Mouse (Mus musculus): ENCODE results near the gene Btnl2. TPM values are rescaled to one million over a fixed set of nuclear protein-coding genes. Genes with fewer than 3 reads are reported as not detected.
"Not testable (repeated sequence)": the region's sequence is repeated elsewhere in the genome, so short reads cannot be mapped to it uniquely, and the experiment has no call there.

Gene Btnl2
- polyA plus RNA-seq (2015; fragmentation: Nextera tagmentation; extraction: Ambion mirVana), result not detected in 2 replicates

- Histone ChIP-seq H3K27me3 (0 out of 2 replicates have a peak, but pooled peaks cover 3% of the 10 kb centered on the region), H3K4me3 (no peak within 1 kb of the TSS), H3K36me3 (no peaks in the 10 kb centered on the region), H3K9me3 (no peaks in the 10 kb centered on the region), H3K9ac (no peak within 1 kb of the TSS), H3K4me2 (no peak within 1 kb of the TSS), H3K27ac (replicated peaks) (no peak within 1 kb of the TSS), H3K4me1 (replicated peaks) (no peaks in the 10 kb centered on the region)
- ATAC-seq (ENCODE audit: low read depth), result no peak
- WGBS, result 87% methylated on average over 5 of the region's 5 CpGs
These were observed at the start of gene Btnl2 for GRCm38 (mm10) chr17:34354539-34354938. Btnl2 (plus strand) TSS chr17:34354822.

- H3K4me1 ChIP-seq (replicated peaks), result peaks cover 4% of the 10 kb centered on the region; the same call in 1 of the 2 replicates
- H3K4me2 ChIP-seq, result no peak within 1 kb of the TSS
- no peaks in the 10 kb centered on the region for H3K9me3 ChIP-seq
- no peak within 1 kb of the TSS for H3K9ac ChIP-seq
- 0 out of 2 replicates have a peak, but pooled peaks cover 5% of the 10 kb centered on the region for H3K27me3 ChIP-seq
- H3K27ac ChIP-seq (replicated peaks), result no peak within 1 kb of the TSS
- H3K36me3 ChIP-seq, result no peaks in the 10 kb centered on the region
- H3K4me3 ChIP-seq, result no peak within 1 kb of the TSS
- ATAC-seq (ENCODE audit: low read depth), result peak; percentile 68; the same call in 1 of the 2 replicates
These were observed 49.1 kb upstream of the Btnl2 start, which contains the start of gene H2-Eb1 for GRCm38 (mm10) chr17:34305380-34306030. H2-Eb1 (plus strand) TSS chr17:34305867.

GRCm38 (mm10) chr17:34306407-34306806 is 48.2 kb upstream of the Btnl2 start:
- Histone ChIP-seq H3K4me1 (replicated peaks) (peaks cover 4% of the 10 kb centered on the region; the same call in 1 of the 2 replicates), H3K4me2 (no peak overlapping the region), H3K27ac (replicated peaks) (no peak overlapping the region), H3K36me3 (no peaks in the 10 kb centered on the region), H3K27me3 (0 out of 2 replicates have a peak, but pooled peaks cover 5% of the 10 kb centered on the region), H3K4me3 (no peak overlapping the region), H3K9ac (no peak overlapping the region), H3K9me3 (no peaks in the 10 kb centered on the region)
- 88% methylated on average over 2 of the region's 2 CpGs for WGBS
- ATAC-seq (ENCODE audit: low read depth), result no peak

- H3K36me3 ChIP-seq, result no peaks in the 10 kb centered on the region
- H3K4me1 ChIP-seq (replicated peaks), result peaks cover 4% of the 10 kb centered on the region; the same call in 1 of the 2 replicates
- no peaks in the 10 kb centered on the region for H3K9me3 ChIP-seq
- ATAC-seq (ENCODE audit: low read depth), result no peak
- no peak overlapping the region for H3K27ac ChIP-seq (replicated peaks)
- H3K4me2 ChIP-seq, result no peak overlapping the region
- H3K9ac ChIP-seq, result no peak overlapping the region
- no peak overlapping the region for H3K4me3 ChIP-seq
- H3K27me3 ChIP-seq, result 0 out of 2 replicates have a peak, but pooled peaks cover 5% of the 10 kb centered on the region
These were observed 47.4 kb upstream of the Btnl2 start for GRCm38 (mm10) chr17:34307216-34307615.

- Histone ChIP-seq H3K27ac (replicated peaks) (no peak overlapping the region), H3K9ac (no peak overlapping the region), H3K9me3 (no peaks in the 10 kb centered on the region), H3K4me2 (no peak overlapping the region), H3K4me3 (no peak overlapping the region), H3K4me1 (replicated peaks) (peaks cover 4% of the 10 kb centered on the region; the same call in 1 of the 2 replicates), H3K27me3 (0 out of 2 replicates have a peak, but pooled peaks cover 5% of the 10 kb centered on the region), H3K36me3 (no peaks in the 10 kb centered on the region)
- WGBS, result 79% methylated on average over 4 of the region's 4 CpGs
- ATAC-seq (ENCODE audit: low read depth), result no peak
These were observed 46.5 kb upstream of the Btnl2 start for GRCm38 (mm10) chr17:34308161-34308560.

- Histone ChIP-seq H3K36me3 (no peaks in the 10 kb centered on the region), H3K4me3 (peak overlapping the region; percentile 53), H3K9ac (peak overlapping the region; percentile 72), H3K27me3 (0 out of 2 replicates have a peak, but pooled peaks cover 5% of the 10 kb centered on the region), H3K9me3 (no peaks in the 10 kb centered on the region), H3K4me1 (replicated peaks) (peaks cover 4% of the 10 kb centered on the region; the same call in 1 of the 2 replicates), H3K4me2 (peak overlapping the region; percentile 78), H3K27ac (replicated peaks) (peak overlapping the region; percentile 49; the same call in 1 of the 2 replicates)
- no peak for ATAC-seq (ENCODE audit: low read depth)
- WGBS, result 36% methylated on average over 10 of the region's 10 CpGs
These were observed 45.4 kb upstream of the Btnl2 start for GRCm38 (mm10) chr17:34309225-34309624.

- 0 out of 2 replicates have a peak, but pooled peaks cover 5% of the 10 kb centered on the region for H3K27me3 ChIP-seq
- WGBS, result 26% methylated on average over 38 of the region's 38 CpGs
- H3K27ac ChIP-seq (replicated peaks), result peak overlapping the region; percentile 49
- peak overlapping the region; percentile 53 for H3K4me3 ChIP-seq
- peak; percentile 91 for ATAC-seq (ENCODE audit: low read depth)
- peak overlapping the region; percentile 72 for H3K9ac ChIP-seq
- H3K9me3 ChIP-seq, result no peaks in the 10 kb centered on the region
- no peaks in the 10 kb centered on the region for H3K36me3 ChIP-seq
- peak overlapping the region; percentile 78 for H3K4me2 ChIP-seq
- H3K4me1 ChIP-seq (replicated peaks), result peaks cover 4% of the 10 kb centered on the region; the same call in 1 of the 2 replicates
These were observed 44.8 kb upstream of the Btnl2 start for GRCm38 (mm10) chr17:34309683-34310385.

GRCm38 (mm10) chr17:34310526-34310925 is 44.1 kb upstream of the Btnl2 start:
- H3K27me3 ChIP-seq; ATAC-seq (ENCODE audit: low read depth); H3K4me2 ChIP-seq; H3K4me1 ChIP-seq (replicated peaks); H3K36me3 ChIP-seq; H3K9me3 ChIP-seq; H3K27ac ChIP-seq (replicated peaks); H3K9ac ChIP-seq; H3K4me3 ChIP-seq: not testable (repeated sequence)
- WGBS, result 88% methylated on average over 3 of the region's 3 CpGs

GRCm38 (mm10) chr17:34312185-34312584 is 42.4 kb upstream of the Btnl2 start:
- H3K4me3 ChIP-seq, result no peak overlapping the region
- 0 out of 2 replicates have a peak, but pooled peaks cover 5% of the 10 kb centered on the region for H3K27me3 ChIP-seq
- no peaks in the 10 kb centered on the region for H3K9me3 ChIP-seq
- no peaks in the 10 kb centered on the region for H3K36me3 ChIP-seq
- H3K4me2 ChIP-seq, result no peak overlapping the region
- H3K4me1 ChIP-seq (replicated peaks), result peaks cover 4% of the 10 kb centered on the region; the same call in 1 of the 2 replicates
- WGBS, result 81% methylated on average over 1 of the region's 1 CpGs
- ATAC-seq (ENCODE audit: low read depth), result no peak
- H3K9ac ChIP-seq, result no peak overlapping the region
- H3K27ac ChIP-seq (replicated peaks), result no peak overlapping the region

- Histone ChIP-seq H3K9me3 (no peaks in the 10 kb centered on the region), H3K4me3 (no peak overlapping the region), H3K27ac (replicated peaks) (no peak overlapping the region), H3K36me3 (no peaks in the 10 kb centered on the region), H3K27me3 (no peaks in the 10 kb centered on the region), H3K4me2 (no peak overlapping the region), H3K4me1 (replicated peaks) (peaks cover 4% of the 10 kb centered on the region; the same call in 1 of the 2 replicates), H3K9ac (no peak overlapping the region)
- ATAC-seq (ENCODE audit: low read depth), result no peak; the same call in 1 of the 2 replicates
- WGBS, result 40% methylated on average over 3 of the region's 3 CpGs
These were observed 41.2 kb upstream of the Btnl2 start for GRCm38 (mm10) chr17:34313393-34313792.

- Histone ChIP-seq H3K9ac (no peak overlapping the region), H3K4me3 (no peak overlapping the region), H3K27ac (replicated peaks) (no peak overlapping the region), H3K27me3 (no peaks in the 10 kb centered on the region), H3K36me3 (no peaks in the 10 kb centered on the region), H3K9me3 (no peaks in the 10 kb centered on the region), H3K4me1 (replicated peaks) (peaks cover under 1% of the 10 kb centered on the region; the same call in 1 of the 2 replicates), H3K4me2 (no peak overlapping the region)
- no peak for ATAC-seq (ENCODE audit: low read depth)
- 70% methylated on average over 9 of the region's 9 CpGs for WGBS
These were observed 40.3 kb upstream of the Btnl2 start for GRCm38 (mm10) chr17:34314286-34314685.

GRCm38 (mm10) chr17:34315512-34315911 is 39.1 kb upstream of the Btnl2 start:
- no peak for ATAC-seq (ENCODE audit: low read depth)
- Histone ChIP-seq H3K27me3 (no peaks in the 10 kb centered on the region), H3K27ac (replicated peaks) (no peak overlapping the region), H3K4me1 (replicated peaks) (no peaks in the 10 kb centered on the region), H3K9ac (no peak overlapping the region), H3K4me3 (no peak overlapping the region), H3K9me3 (no peaks in the 10 kb centered on the region), H3K36me3 (no peaks in the 10 kb centered on the region), H3K4me2 (no peak overlapping the region)
- 85% methylated on average over 1 of the region's 1 CpGs for WGBS
